Mouse (Mus musculus): ENCODE measurements around the gene Gm12888. TPM values are rescaled to one million over a fixed set of nuclear protein-coding genes. Genes with fewer than 3 reads are reported as not detected.

Gm12888 gene
- not detected in 2 replicates for polyA plus RNA-seq (2012; rRNA removed)

GRCm38 (mm10) chr4:121324817-121325216, at the start of gene Gm12888:
Gene Gm12888 (minus strand): TSS chr4:121324917.

Other genes starting within 250 kb of the Gm12888 start
- gene Zmpste24, start 226.7 kb downstream of the Gm12888 start, polyA plus RNA-seq (2012; rRNA removed), result 25.9 and 27.0 TPM in 2 replicates
- not detected in 2 replicates for gene Tmco2, start 215.7 kb downstream of the Gm12888 start, polyA plus RNA-seq (2012; rRNA removed)
- gene Rlf, start 109.8 kb downstream of the Gm12888 start, polyA plus RNA-seq (2012; rRNA removed), result 3.1 and 3.6 TPM in 2 replicates
- gene Gm12886, start 98.2 kb upstream of the Gm12888 start, polyA plus RNA-seq (2012; rRNA removed), result not detected in 2 replicates

All from ovary, adult 2 months (tissue).